Mouse (Mus musculus) gastrocnemius, adult 2 months (tissue): Measurements from ENCODE around the gene Gm49403. TPM values are rescaled to one million over a fixed set of nuclear protein-coding genes. Genes with fewer than 3 reads are reported as not detected.

Source experiments
- DNase-seq: peaks from one replicate; pipeline ENCODE4 v3.0.0; 2022
- H3K27ac ChIP-seq: fragments of 200-600 bp; 2 replicates; pipeline ENCODE4 v1.8.1; 2022; ENCODE audit warnings: mild to moderate bottlenecking
- H3K4me3 ChIP-seq: fragments of 200-600 bp; 2 replicates; pipeline ENCODE4 v1.8.1; 2022; ENCODE audit warnings: mild to moderate bottlenecking, moderate library complexity
- CTCF ChIP-seq: fragments of 200-600 bp; IDR thresholded peaks from 2 replicates; pipeline ENCODE4 v1.8.1; 2022; ENCODE audit warnings: antibody characterized with exemption, mild to moderate bottlenecking, moderate library complexity
- intact Hi-C: fragments of 180-260 bp; cut with DNase I; formaldehyde crosslinking; loops from one replicate; pipeline ENCODE4 v1.15.1; 2025
- total RNA-seq, 2 experiments: library from RNA; stranded (reverse); gene quantifications; 2 replicates each; pipeline ENCODE4 v1.2.3; 2021

Gene Gm49403
- total RNA-seq, 2 experiments from 2014 or later, result not detected

GRCm38 (mm10) chr19:8897865-8898495, 14.2 kb downstream of the Gm49403 start, which contains the start of gene Ganab:
Gene Ganab, plus strand, starts transcription at chr19:8898071.
- Histone ChIP-seq H3K27ac (peak within 1 kb of the TSS; percentile 96), H3K4me3 (peak within 1 kb of the TSS; percentile 91)
- DNase-seq, result peak; percentile 97
- intact Hi-C loops, result loop anchor here (2.0 kb wide), 2 partner anchors 21 to 27 kb away; partner anchors contain the start of gene Ubxn1
- TF ChIP-seq CTCF, result peak; percentile 33; the same call in 1 of the 2 replicates

DNA sequence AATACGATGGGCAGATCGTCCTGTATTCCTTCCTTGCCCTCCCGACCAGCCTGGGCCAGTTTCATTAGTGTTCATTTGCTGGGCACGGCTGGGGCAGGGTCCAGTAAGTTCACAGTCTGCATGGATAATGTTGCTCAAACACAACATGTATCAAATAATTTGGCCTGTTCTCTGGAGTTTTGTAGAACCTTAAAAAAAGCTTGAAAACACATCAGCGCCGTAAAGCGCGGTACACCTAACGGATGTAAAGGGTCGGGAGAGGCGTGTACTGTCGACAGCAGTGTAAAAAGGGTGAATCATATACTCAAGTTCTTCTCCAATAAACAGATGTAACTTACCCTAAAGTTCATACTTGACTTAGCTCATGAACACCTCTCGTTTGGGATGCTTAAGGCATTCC, 14.8 kb downstream of the Gm49403 start:
- H3K4me3 ChIP-seq, result peak overlapping the region; percentile 91
- intact Hi-C loops, result loop anchor here (2.0 kb wide), 2 partner anchors 20 to 28 kb away; partner anchors contain the start of gene Ubxn1
- TF ChIP-seq CTCF, result no peak
- H3K27ac ChIP-seq, result peak overlapping the region; percentile 96
- no peak for DNase-seq

GRCm38 (mm10) chr19:8899079-8899478, 15.3 kb downstream of the Gm49403 start:
- TF ChIP-seq CTCF, result no peak
- Histone ChIP-seq H3K27ac (peak overlapping the region; percentile 96; the same call in 1 of the 2 replicates), H3K4me3 (peak overlapping the region; percentile 91)
- DNase-seq, result no peak
- intact Hi-C loops, result loop anchor here (2.0 kb wide), 2 partner anchors 20 to 28 kb away; partner anchors contain the start of gene Ubxn1

- intact Hi-C loops, result no loop called here
- no peak for TF ChIP-seq CTCF
- Histone ChIP-seq H3K27ac (no peak overlapping the region), H3K4me3 (no peak overlapping the region)
- DNase-seq, result no peak
Observed at GRCm38 (mm10) chr19:8903412-8903811, 19.7 kb downstream of the Gm49403 start.

GRCm38 (mm10) chr19:8908531-8908930, 24.8 kb downstream of the Gm49403 start:
- intact Hi-C loops, result no loop called here

GRCm38 (mm10) chr19:8911810-8912209, 28.1 kb downstream of the Gm49403 start:
- intact Hi-C loops, result no loop called here
- H3K4me3 ChIP-seq, result no peak overlapping the region
- DNase-seq, result no peak
- no peak for TF ChIP-seq CTCF
- no peak overlapping the region for H3K27ac ChIP-seq

More at GRCm38 (mm10) chr19:8908531-8908930, 24.8 kb downstream of the Gm49403 start:
- no peak for TF ChIP-seq CTCF
- Histone ChIP-seq H3K27ac (no peak overlapping the region), H3K4me3 (no peak overlapping the region)
- no peak for DNase-seq

DNA sequence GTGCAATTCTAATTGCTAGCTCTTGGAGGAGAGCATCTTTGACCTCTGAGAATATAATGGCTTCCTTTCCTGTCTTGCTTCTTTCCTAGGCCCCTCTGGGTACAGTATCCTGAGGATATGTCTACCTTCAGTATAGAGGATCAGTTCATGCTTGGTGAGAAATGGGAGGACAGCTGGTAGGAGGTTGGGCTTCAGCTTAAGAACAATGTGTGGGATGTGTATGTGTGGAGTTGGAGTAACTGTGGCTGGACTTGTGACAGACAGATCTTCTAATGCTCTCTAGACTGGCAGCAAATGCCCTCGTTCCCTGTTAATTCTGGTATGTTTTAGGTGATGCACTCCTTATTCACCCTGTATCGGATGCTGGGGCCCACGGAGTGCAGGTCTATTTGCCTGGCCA, 30.5 kb downstream of the Gm49403 start:
- intact Hi-C loops, result no loop called here
- Histone ChIP-seq H3K27ac (no peak overlapping the region), H3K4me3 (no peak overlapping the region)
- no peak for DNase-seq
- no peak for TF ChIP-seq CTCF

DNA sequence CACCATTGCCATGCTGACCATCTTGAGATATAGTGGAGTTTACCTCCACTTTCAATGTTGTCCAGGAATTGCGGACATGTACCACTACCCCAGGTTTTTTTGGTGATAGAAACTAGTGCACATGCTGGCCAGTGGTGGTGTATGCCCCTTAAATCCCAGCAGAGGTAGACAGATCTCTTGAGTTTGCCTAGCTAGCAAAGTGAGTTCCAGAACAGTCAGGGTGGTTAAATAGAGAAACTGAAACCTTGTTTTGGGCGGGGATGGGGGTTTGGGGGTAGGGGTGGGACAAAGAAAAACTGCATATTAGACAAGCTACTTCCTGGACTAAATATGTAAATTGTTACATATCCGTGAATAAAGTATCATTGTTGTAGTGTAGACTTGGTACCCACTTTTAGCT, 35.3 kb downstream of the Gm49403 start:
- Histone ChIP-seq H3K4me3 (no peak overlapping the region), H3K27ac (no peak overlapping the region)
- intact Hi-C loops, result loop anchor here (2.0 kb wide), 1 partner anchor 20 kb away; the partner anchor contains the start of gene Ganab
- no peak for DNase-seq
- no peak for TF ChIP-seq CTCF

GRCm38 (mm10) chr19:8919684-8920072, 35.9 kb downstream of the Gm49403 start:
- no peak for TF ChIP-seq CTCF
- peak overlapping the region; percentile 96 for H3K27ac ChIP-seq
- peak overlapping the region; percentile 83 for H3K4me3 ChIP-seq
- intact Hi-C loops, result loop anchor here (2.0 kb wide), 2 partner anchors 21 to 47 kb away; partner anchors contain the start of genes Eef1g and Ganab
- DNase-seq, result no peak

DNA sequence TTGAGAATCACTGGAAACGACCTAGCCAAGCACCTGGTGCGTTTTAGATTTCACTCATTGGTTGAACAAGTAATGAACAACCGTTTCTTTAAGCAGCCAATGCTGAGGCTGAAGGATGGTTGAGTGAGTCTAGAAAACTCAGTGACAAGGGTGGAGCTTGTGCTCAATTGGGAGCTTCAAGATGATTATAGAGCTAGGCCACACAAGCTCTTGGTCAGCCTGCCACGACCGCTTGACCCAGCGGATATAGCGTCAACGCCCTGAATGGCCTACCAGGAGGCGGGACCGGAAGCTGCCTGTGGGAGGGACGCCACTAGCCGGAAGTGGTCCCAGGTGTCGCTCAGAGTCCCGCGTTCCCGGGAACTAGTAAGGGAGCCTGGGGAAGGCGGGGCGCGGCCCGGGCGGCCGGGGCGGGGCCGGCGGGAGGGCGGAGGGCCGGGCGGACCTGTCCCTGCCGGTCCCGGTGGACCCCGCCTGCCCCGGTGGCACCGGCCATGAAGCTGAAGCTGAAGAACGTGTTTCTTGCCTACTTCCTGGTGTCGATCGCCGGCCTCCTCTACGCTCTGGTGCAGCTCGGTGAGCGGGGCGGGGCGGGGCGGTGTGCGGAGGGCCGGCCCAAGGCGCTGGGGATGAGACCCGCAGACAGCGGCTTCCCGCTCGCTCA, 36.5 kb downstream of the Gm49403 start, which contains the start of gene B3gat3:
B3gat3 (plus strand) TSS at position 302 of the 664 bp plus-strand sequence.
- DNase-seq, result peak; percentile 98
- no peak for TF ChIP-seq CTCF
- intact Hi-C loops, result loop anchor here (2.0 kb wide), 1 partner anchor 47 kb away; the partner anchor contains the start of gene Eef1g
- peak within 1 kb of the TSS; percentile 96 for H3K27ac ChIP-seq
- peak within 1 kb of the TSS; percentile 83 for H3K4me3 ChIP-seq

- DNase-seq, result no peak
- intact Hi-C loops, result loop anchor here (2.0 kb wide), 1 partner anchor 46 kb away; the partner anchor contains the start of gene Eef1g
- peak overlapping the region; percentile 83 for H3K4me3 ChIP-seq
- peak overlapping the region; percentile 96 for H3K27ac ChIP-seq
- TF ChIP-seq CTCF, result no peak
Observed at GRCm38 (mm10) chr19:8920836-8921291, 37.1 kb downstream of the Gm49403 start.

- no peak for DNase-seq
- no peak for TF ChIP-seq CTCF
- intact Hi-C loops, result loop anchor here (2.0 kb wide), 1 partner anchor 45 kb away; the partner anchor contains the start of gene Eef1g
- Histone ChIP-seq H3K27ac (peak overlapping the region; percentile 96; the same call in 1 of the 2 replicates), H3K4me3 (peak overlapping the region; percentile 83)
Observed at GRCm38 (mm10) chr19:8921741-8922140, 38.0 kb downstream of the Gm49403 start.
